Mouse (Mus musculus) embryonic facial prominence, embryonic 12.5 days (tissue): ENCODE measurements around the gene Mcur1. TPM values are rescaled to one million over a fixed set of nuclear protein-coding genes. Genes with fewer than 3 reads are reported as not detected.

Source experiments
- ATAC-seq: fragments of 200-750 bp; cut with Nextera tagmentation; 2 replicates; pipeline ENCODE4 v1.8.0; 2017; ENCODE audit not compliant: insufficient number of reproducible peaks, insufficient read depth, low FRiP score, low TSS enrichment
- H3K27ac ChIP-seq: fragments of 300-500 bp; sonication (generic); 2 replicates; pipeline ENCODE4 v1.5.1; 2016; ENCODE audit warnings: mild to moderate bottlenecking
- H3K27me3 ChIP-seq: fragments of 300-500 bp; sonication (generic); 2 replicates; pipeline ENCODE4 v1.6.1; 2016; ENCODE audit warnings: mild to moderate bottlenecking, moderate library complexity
- H3K36me3 ChIP-seq: fragments of 300-500 bp; sonication (generic); 2 replicates; pipeline ENCODE4 v1.6.1; 2016; ENCODE audit warnings: mild to moderate bottlenecking
- H3K4me1 ChIP-seq: fragments of 300-500 bp; sonication (generic); 2 replicates; pipeline ENCODE4 v1.6.1; 2016
- H3K4me2 ChIP-seq: fragments of 300-500 bp; sonication (generic); replicated peaks from 2 replicates; pipeline ENCODE4 v1.6.1; 2016; ENCODE audit warnings: mild to moderate bottlenecking, moderate library complexity
- H3K4me3 ChIP-seq: fragments of 300-500 bp; sonication (generic); 2 replicates; pipeline ENCODE4 v1.5.1; 2016; ENCODE audit warnings: mild to moderate bottlenecking
- H3K9ac ChIP-seq: fragments of 300-500 bp; sonication (generic); 2 replicates; pipeline ENCODE4 v1.6.1; 2016; ENCODE audit warnings: mild to moderate bottlenecking, moderate library complexity
- H3K9me3 ChIP-seq: fragments of 300-500 bp; sonication (generic); 2 replicates; pipeline ENCODE4 v1.6.1; 2016; ENCODE audit warnings: mild to moderate bottlenecking, moderate library complexity
- WGBS: fragments of 180-500 bp; shearing (Covaris S2); methylation state at CpG from one replicate; pipeline ENCODE4 v1.1.7; 2016; 5-methylcytosine and 5-hydroxymethylcytosine counted together
- polyA plus RNA-seq: library from polyadenylated mRNA; unstranded; fragments of >200 nt; fragmentation: Nextera tagmentation; extraction: Ambion mirVana; gene quantifications from 2 replicates; pipeline ENCODE4 v1.2.1, GENCODE M21; 2016

The Mcur1 gene
- polyA plus RNA-seq: 13.5 and 15.0 TPM in 2 replicates

- H3K4me2 ChIP-seq: peak within 1 kb of the TSS; percentile 94
- H3K27me3 ChIP-seq: no peaks in the 10 kb centered on the region
- peak; percentile 91 for ATAC-seq
- under 1% methylated on average over 88 of the region's 100 CpGs for WGBS
- peak within 1 kb of the TSS; percentile 82 for H3K4me3 ChIP-seq
- H3K36me3 ChIP-seq: 0 out of 2 replicates have a peak, but pooled peaks cover 2% of the 10 kb centered on the region
- H3K9ac ChIP-seq: peak within 1 kb of the TSS; percentile 83
- peak within 1 kb of the TSS; percentile 80 for H3K27ac ChIP-seq
- H3K4me1 ChIP-seq: peaks cover 14% of the 10 kb centered on the region
- no peaks in the 10 kb centered on the region for H3K9me3 ChIP-seq
Measured at GRCm38 (mm10) chr13:43559711-43560457, at the start of gene Mcur1. Gene Mcur1 (minus strand): TSS chr13:43560191.

DNA sequence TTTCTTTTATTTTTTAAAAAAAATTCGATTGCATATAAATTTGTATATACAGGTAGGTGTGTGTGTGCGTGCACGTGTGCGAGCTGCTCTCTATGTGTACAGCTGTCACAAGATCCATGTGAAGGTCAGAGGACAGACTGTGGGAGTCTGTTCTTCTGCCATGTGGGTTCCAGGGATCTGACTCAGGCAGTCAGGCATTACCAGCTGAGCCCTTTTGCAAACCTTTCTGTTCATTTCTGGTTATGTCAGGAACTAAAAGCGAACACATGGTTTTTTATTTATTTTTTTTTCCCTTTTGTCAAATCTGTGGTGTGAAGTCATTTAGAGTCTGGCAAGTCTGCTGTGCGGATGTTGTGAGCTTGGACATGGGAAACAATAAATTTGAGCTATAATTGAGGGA, 48.9 kb upstream of the Mcur1 start:
- Histone ChIP-seq H3K9me3 (no peaks in the 10 kb centered on the region), H3K27ac (no peak overlapping the region), H3K4me3 (no peak overlapping the region), H3K4me2 (no peak overlapping the region), H3K4me1 (peaks cover 7% of the 10 kb centered on the region; the same call in 1 of the 2 replicates), H3K9ac (no peak overlapping the region), H3K36me3 (no peaks in the 10 kb centered on the region), H3K27me3 (no peaks in the 10 kb centered on the region)
- ATAC-seq: no peak
- WGBS: 75% methylated on average over 6 of the region's 6 CpGs

DNA sequence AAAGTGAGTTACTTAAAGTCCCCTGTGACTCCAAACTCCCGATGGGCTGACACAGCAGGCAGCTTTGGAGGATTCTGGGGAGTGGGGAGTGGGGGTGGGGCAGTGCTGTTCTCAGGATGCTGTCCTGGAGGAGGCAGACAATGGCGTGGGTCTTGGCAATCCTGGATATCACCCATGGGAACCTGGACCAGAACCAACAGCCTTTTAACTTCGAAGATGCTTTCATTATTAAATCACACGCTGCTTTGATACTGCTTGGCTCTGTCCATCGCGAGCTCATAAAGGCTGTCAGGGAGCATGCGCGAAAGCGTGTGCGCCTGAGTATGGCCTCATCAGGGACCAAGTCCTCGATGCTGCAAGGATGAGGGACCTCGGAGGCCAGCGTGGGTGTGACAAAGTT, 43.1 kb upstream of the Mcur1 start:
- no peak for ATAC-seq
- Histone ChIP-seq H3K9me3 (no peaks in the 10 kb centered on the region), H3K27me3 (no peaks in the 10 kb centered on the region), H3K4me3 (no peak overlapping the region), H3K9ac (no peak overlapping the region), H3K4me2 (no peak overlapping the region), H3K27ac (no peak overlapping the region), H3K4me1 (no peaks in the 10 kb centered on the region), H3K36me3 (no peaks in the 10 kb centered on the region)
- WGBS: 76% methylated on average over 13 of the region's 13 CpGs

- ATAC-seq: no peak
- Histone ChIP-seq H3K9me3 (no peaks in the 10 kb centered on the region), H3K9ac (no peak overlapping the region), H3K4me1 (no peaks in the 10 kb centered on the region), H3K4me3 (no peak overlapping the region), H3K27ac (no peak overlapping the region), H3K36me3 (no peaks in the 10 kb centered on the region), H3K4me2 (no peak overlapping the region), H3K27me3 (no peaks in the 10 kb centered on the region)
- WGBS: 87% methylated on average over 2 of the region's 2 CpGs
Measured at GRCm38 (mm10) chr13:43602440-43602839, 42.4 kb upstream of the Mcur1 start.

GRCm38 (mm10) chr13:43600967-43601366, 41.0 kb upstream of the Mcur1 start:
- 90% methylated on average over 6 of the region's 6 CpGs for WGBS
- Histone ChIP-seq H3K27ac (no peak overlapping the region), H3K36me3 (no peaks in the 10 kb centered on the region), H3K4me2 (no peak overlapping the region), H3K4me3 (no peak overlapping the region), H3K9me3 (no peaks in the 10 kb centered on the region), H3K27me3 (no peaks in the 10 kb centered on the region), H3K9ac (no peak overlapping the region), H3K4me1 (no peaks in the 10 kb centered on the region)
- ATAC-seq: no peak

- no peaks in the 10 kb centered on the region for H3K36me3 ChIP-seq
- no peak overlapping the region for H3K9ac ChIP-seq
- H3K4me1 ChIP-seq: no peaks in the 10 kb centered on the region
- ATAC-seq: no peak
- H3K27ac ChIP-seq: no peak overlapping the region
- H3K27me3 ChIP-seq: no peaks in the 10 kb centered on the region
- 62% methylated on average over 4 of the region's 4 CpGs for WGBS
- H3K4me3 ChIP-seq: no peak overlapping the region
- H3K4me2 ChIP-seq: no peak overlapping the region
- no peaks in the 10 kb centered on the region for H3K9me3 ChIP-seq
Measured at GRCm38 (mm10) chr13:43595896-43596295, 35.9 kb upstream of the Mcur1 start.

- Histone ChIP-seq H3K9ac (no peak overlapping the region), H3K36me3 (no peaks in the 10 kb centered on the region), H3K9me3 (no peaks in the 10 kb centered on the region), H3K27ac (no peak overlapping the region), H3K4me3 (no peak overlapping the region), H3K4me2 (no peak overlapping the region), H3K27me3 (no peaks in the 10 kb centered on the region), H3K4me1 (no peaks in the 10 kb centered on the region)
- no peak for ATAC-seq
- WGBS: 63% methylated on average over 8 of the region's 8 CpGs
Measured at GRCm38 (mm10) chr13:43592681-43593068, 32.7 kb upstream of the Mcur1 start.

- H3K9me3 ChIP-seq: no peaks in the 10 kb centered on the region
- no peak overlapping the region for H3K9ac ChIP-seq
- no peaks in the 10 kb centered on the region for H3K27me3 ChIP-seq
- no peaks in the 10 kb centered on the region for H3K36me3 ChIP-seq
- H3K4me1 ChIP-seq: no peaks in the 10 kb centered on the region
- H3K27ac ChIP-seq: no peak overlapping the region
- 71% methylated on average over 28 of the region's 28 CpGs for WGBS
- no peak overlapping the region for H3K4me3 ChIP-seq
- H3K4me2 ChIP-seq: no peak overlapping the region
- ATAC-seq: no peak
Measured at GRCm38 (mm10) chr13:43591828-43592680, 32.1 kb upstream of the Mcur1 start.

GRCm38 (mm10) chr13:43587844-43588840, 28.2 kb upstream of the Mcur1 start:
- no peaks in the 10 kb centered on the region for H3K36me3 ChIP-seq
- no peak overlapping the region for H3K9ac ChIP-seq
- ATAC-seq: no peak
- H3K9me3 ChIP-seq: no peaks in the 10 kb centered on the region
- no peak overlapping the region for H3K27ac ChIP-seq
- peaks cover under 1% of the 10 kb centered on the region; the same call in 1 of the 2 replicates for H3K4me1 ChIP-seq
- 64% methylated on average over 14 of the region's 14 CpGs for WGBS
- no peak overlapping the region for H3K4me3 ChIP-seq
- H3K4me2 ChIP-seq: no peak overlapping the region
- no peaks in the 10 kb centered on the region for H3K27me3 ChIP-seq

- ATAC-seq: no peak
- Histone ChIP-seq H3K4me1 (peaks cover 5% of the 10 kb centered on the region; the same call in 1 of the 2 replicates), H3K9me3 (no peaks in the 10 kb centered on the region), H3K4me3 (no peak overlapping the region), H3K4me2 (no peak overlapping the region), H3K27me3 (no peaks in the 10 kb centered on the region), H3K27ac (no peak overlapping the region), H3K36me3 (no peaks in the 10 kb centered on the region), H3K9ac (no peak overlapping the region)
- 82% methylated on average over 3 of the region's 3 CpGs for WGBS
Measured at GRCm38 (mm10) chr13:43586966-43587365, 27.0 kb upstream of the Mcur1 start.

DNA sequence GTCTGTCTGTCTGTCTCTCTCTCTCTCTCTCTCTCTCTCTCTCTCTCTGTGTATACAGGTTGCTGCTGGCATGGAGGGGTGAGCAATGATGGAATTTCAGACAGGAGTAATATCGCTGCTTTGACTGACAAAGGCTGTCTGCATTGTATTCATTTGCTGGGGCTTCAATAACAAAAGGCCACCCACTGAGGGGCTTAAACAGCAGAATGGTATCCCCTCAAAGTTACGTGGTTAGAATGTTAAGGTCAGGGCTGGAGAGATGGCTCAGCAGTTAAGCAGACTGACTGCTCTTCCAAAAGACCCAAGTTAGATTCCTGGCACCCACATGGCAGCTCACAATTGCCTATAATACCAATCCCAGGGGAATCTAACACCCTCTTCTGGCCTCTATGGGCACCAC, 25.3 kb upstream of the Mcur1 start:
- Histone ChIP-seq H3K4me2 (no peak overlapping the region), H3K4me3 (no peak overlapping the region), H3K9ac (no peak overlapping the region), H3K4me1 (peaks cover 5% of the 10 kb centered on the region; the same call in 1 of the 2 replicates), H3K36me3 (no peaks in the 10 kb centered on the region), H3K9me3 (no peaks in the 10 kb centered on the region), H3K27ac (no peak overlapping the region), H3K27me3 (no peaks in the 10 kb centered on the region)
- ATAC-seq: no peak
- WGBS: 58% methylated on average over 2 of the region's 2 CpGs
